Mouse (Mus musculus): Measurements from ENCODE around the gene Rab6a. TPM values are rescaled to one million over a fixed set of nuclear protein-coding genes. Genes with fewer than 3 reads are reported as not detected.

The Rab6a gene
- polyA plus RNA-seq, 1 experiment from 2014 or later, result 227 TPM

DNA sequence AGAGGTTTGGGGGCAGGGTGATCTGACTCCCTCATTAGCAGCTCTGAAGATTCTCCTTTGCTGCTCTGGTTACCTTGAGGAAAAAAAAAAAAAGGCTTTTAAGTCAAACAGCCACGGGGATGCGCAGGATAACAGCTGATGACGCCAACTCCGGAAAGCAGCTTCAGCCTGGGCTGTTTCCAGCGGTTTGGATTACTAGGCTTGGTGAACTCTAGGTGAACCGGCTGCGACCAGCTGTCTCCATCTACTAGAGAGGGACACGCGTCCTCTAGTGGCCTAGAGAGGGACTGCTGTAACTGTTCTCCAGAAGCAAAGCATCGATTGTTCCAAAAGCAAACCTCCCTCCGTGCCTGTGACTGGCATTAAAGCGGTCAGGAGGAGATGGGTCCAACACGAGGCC is 56.0 kb downstream of the Rab6a start:
- H3K9me3 ChIP-seq, result no peaks in the 10 kb centered on the region
- peak overlapping the region; percentile 37 for H3K4me2 ChIP-seq (replicated peaks)
- peaks cover 4% of the 10 kb centered on the region for H3K4me1 ChIP-seq
- no peak overlapping the region for H3K4me3 ChIP-seq
- no peak overlapping the region for H3K27ac ChIP-seq
- no peak overlapping the region for H3K9ac ChIP-seq
- WGBS, result 2% methylated on average over 13 of the region's 13 CpGs
- ATAC-seq (ENCODE audit: low FRiP score, low read depth), result peak; percentile 90
- H3K27me3 ChIP-seq (replicated peaks), result no peaks in the 10 kb centered on the region
- no peaks in the 10 kb centered on the region for H3K36me3 ChIP-seq

DNA sequence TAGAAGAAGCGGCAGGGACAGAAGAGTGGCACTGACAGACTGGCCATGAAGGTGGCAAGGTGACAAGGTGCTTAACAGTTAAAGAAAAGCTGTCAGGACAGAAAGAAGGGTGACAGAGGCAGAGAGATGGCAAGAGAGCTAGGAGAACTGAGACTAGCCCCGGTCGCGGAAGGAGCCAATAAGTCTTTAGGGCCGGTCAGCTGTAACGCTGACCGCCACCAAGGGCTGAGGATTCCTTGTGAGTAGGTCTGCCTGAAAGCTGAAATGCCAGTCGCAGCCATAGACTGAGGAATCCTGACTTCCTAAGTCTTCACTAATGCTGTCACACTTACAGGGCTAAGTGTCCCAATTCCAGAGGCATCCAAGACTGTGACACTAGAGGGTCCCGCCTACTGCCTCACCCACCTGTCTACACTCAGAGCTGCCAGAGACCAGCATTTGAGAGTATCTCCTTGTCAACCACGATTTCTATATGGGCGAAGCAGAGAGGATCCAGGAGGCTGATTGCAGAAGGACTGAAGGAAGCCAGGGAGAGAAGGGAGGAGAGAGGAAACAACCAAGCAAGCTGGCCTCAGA is 56.6 kb downstream of the Rab6a start:
- ATAC-seq (ENCODE audit: low FRiP score, low read depth), result peak; percentile 6; the same call in 1 of the 2 replicates
- no peak overlapping the region for H3K27ac ChIP-seq
- peak overlapping the region; percentile 37; the same call in 1 of the 2 replicates for H3K4me2 ChIP-seq (replicated peaks)
- H3K9ac ChIP-seq, result 0 out of 2 replicates have a peak overlapping the region, but pooled peaks have one; percentile 40
- H3K27me3 ChIP-seq (replicated peaks), result no peaks in the 10 kb centered on the region
- no peak overlapping the region for H3K4me3 ChIP-seq
- no peaks in the 10 kb centered on the region for H3K36me3 ChIP-seq
- H3K4me1 ChIP-seq, result peaks cover 4% of the 10 kb centered on the region
- no peaks in the 10 kb centered on the region for H3K9me3 ChIP-seq
- WGBS, result 66% methylated on average over 11 of the region's 11 CpGs

DNA sequence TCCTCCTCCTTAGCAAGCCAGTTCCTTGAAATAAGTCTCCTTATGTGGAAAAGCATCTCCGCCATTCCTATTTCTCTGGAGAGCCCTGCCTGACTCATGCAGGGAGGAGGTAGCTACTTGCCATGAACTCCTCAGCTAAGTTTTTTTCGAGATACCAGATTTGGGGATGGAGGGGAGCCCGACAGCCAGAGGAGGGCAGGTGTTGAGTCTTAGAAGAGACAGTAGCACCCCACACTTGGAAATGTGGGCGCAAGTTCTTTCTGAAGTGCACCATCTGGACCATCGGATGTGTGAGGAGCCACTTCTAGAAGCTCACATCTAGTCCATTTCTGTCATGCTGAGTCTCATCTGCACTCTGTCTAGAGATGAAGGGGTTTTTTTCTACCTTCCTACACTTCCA is 63.4 kb downstream of the Rab6a start:
- Histone ChIP-seq H3K9ac (no peak overlapping the region), H3K9me3 (no peaks in the 10 kb centered on the region), H3K36me3 (no peaks in the 10 kb centered on the region), H3K4me3 (no peak overlapping the region), H3K27ac (no peak overlapping the region), H3K4me2 (replicated peaks) (no peak overlapping the region), H3K27me3 (replicated peaks) (no peaks in the 10 kb centered on the region), H3K4me1 (no peaks in the 10 kb centered on the region)
- ATAC-seq (ENCODE audit: low FRiP score, low read depth), result no peak
- 86% methylated on average over 5 of the region's 5 CpGs for WGBS

DNA sequence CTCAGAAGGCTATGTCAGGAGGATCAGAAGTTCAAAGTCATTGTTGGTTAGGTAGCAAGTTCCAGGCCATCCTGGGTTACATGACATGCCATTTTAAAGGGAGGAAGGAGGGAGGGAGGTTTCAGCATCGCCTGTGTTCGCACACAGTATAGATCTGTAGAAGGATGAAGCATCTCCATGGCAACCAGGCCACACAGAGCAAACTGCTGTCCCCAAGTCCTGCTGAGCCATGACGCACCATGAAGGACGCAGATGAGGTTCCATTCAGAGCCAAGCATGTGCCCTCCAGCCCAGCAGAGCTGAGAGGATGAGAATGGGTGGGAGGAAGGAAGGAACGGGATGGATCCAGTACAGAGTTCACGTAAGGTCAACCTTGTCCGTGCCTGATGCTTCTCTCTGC is 66.2 kb downstream of the Rab6a start:
- Histone ChIP-seq H3K27me3 (replicated peaks) (no peaks in the 10 kb centered on the region), H3K27ac (no peak overlapping the region), H3K9ac (no peak overlapping the region), H3K9me3 (no peaks in the 10 kb centered on the region), H3K4me1 (no peaks in the 10 kb centered on the region), H3K36me3 (no peaks in the 10 kb centered on the region), H3K4me3 (no peak overlapping the region), H3K4me2 (replicated peaks) (no peak overlapping the region)
- ATAC-seq (ENCODE audit: low FRiP score, low read depth), result no peak
- 40% methylated on average over 7 of the region's 7 CpGs for WGBS

DNA sequence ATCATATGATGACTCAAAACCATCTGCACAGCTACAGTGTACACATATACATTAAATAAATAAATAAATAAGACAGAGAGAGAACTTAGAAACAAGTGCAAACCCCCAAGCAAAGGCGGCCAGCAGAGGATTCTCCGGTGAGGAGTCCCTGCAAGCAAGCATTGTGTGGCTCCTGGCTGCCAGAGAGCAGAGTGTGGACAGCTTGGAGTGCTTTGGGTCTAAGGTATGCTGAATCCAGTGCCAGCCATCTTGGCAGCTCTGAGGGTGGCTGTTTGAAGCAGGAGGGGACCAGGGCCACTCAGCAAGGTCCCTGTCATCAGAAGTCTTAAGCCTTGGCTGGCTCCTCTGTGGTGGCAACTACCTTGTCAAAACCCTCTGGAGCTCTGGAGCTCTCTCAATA is 67.7 kb downstream of the Rab6a start:
- no peaks in the 10 kb centered on the region for H3K9me3 ChIP-seq
- no peaks in the 10 kb centered on the region for H3K4me1 ChIP-seq
- H3K4me3 ChIP-seq, result no peak overlapping the region
- ATAC-seq (ENCODE audit: low FRiP score, low read depth), result no peak
- no peak overlapping the region for H3K9ac ChIP-seq
- 89% methylated on average over 2 of the region's 2 CpGs for WGBS
- H3K27me3 ChIP-seq (replicated peaks), result no peaks in the 10 kb centered on the region
- H3K4me2 ChIP-seq (replicated peaks), result no peak overlapping the region
- no peaks in the 10 kb centered on the region for H3K36me3 ChIP-seq
- no peak overlapping the region for H3K27ac ChIP-seq

DNA sequence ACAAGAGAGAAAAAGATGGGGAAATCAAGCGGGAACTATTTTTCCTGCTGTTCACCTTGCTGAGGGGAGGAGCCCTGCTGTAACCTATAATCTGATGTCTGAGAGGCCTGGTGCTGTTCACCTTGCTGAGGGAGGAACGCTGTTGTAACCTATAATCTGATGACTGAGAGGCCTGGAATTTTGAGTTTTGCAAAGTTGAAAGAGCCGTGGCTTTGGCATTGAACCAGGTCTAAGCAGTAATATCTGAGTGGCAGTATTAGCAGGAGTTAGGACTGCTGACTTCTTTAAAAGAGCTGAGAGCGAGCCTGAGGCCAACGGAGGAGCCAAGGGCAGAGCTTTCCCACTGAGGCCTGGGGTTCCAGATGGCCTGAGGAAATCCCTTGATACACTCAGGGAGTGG is 70.8 kb downstream of the Rab6a start:
- H3K9ac ChIP-seq, result no peak overlapping the region
- no peaks in the 10 kb centered on the region for H3K27me3 ChIP-seq (replicated peaks)
- WGBS, result 89% methylated on average over 5 of the region's 5 CpGs
- ATAC-seq (ENCODE audit: low FRiP score, low read depth), result no peak
- H3K4me2 ChIP-seq (replicated peaks), result no peak overlapping the region
- no peaks in the 10 kb centered on the region for H3K9me3 ChIP-seq
- H3K36me3 ChIP-seq, result no peaks in the 10 kb centered on the region
- no peak overlapping the region for H3K27ac ChIP-seq
- H3K4me3 ChIP-seq, result no peak overlapping the region
- no peaks in the 10 kb centered on the region for H3K4me1 ChIP-seq

DNA sequence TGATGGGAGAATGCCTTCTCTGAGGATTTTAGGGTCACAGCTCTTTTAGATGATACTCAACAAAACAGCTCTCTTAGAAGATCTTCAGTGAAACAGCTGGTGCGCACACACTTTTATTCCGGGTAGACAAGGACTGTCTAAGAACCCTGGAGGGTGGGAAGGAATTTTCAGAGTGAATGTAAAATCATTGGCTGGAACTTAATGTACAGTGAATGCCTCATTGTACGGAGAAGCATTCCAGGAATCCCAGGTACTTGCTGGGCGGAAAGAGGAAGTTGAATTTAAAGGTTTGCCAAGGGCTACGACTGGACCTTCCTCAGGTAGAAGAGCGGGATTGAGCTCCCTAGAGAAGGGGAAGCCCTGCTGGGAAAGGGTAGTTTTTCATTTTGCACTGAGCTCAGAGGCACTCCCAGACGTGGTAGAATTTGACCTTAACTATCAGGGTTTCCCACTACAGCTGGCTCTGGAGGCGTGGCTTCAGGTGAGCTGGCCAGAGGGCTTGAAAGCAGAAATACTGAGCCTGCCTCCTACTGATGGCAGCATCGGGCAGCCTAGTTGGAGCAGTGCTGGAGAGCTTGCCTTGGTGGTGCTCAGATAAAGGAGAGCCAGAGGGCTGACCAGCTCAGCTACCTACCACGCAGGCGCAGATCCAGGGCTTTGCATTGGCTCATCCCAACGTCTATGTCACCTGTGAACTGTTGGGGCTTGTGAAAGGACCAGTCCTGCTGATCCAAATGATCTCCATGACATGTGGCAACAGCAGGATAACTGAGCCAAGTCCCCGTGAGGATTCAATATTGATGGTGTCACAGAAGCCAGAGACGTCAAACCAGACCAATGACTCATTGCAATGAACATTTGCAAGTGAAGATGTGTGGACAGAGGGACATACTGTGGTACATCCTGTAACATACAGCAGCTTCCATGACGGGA is 72.0 kb downstream of the Rab6a start:
- no peak overlapping the region for H3K27ac ChIP-seq
- H3K9me3 ChIP-seq, result no peaks in the 10 kb centered on the region
- WGBS, result 70% methylated on average over 15 of the region's 15 CpGs
- H3K4me2 ChIP-seq (replicated peaks), result no peak overlapping the region
- no peaks in the 10 kb centered on the region for H3K27me3 ChIP-seq (replicated peaks)
- no peaks in the 10 kb centered on the region for H3K36me3 ChIP-seq
- no peak for ATAC-seq (ENCODE audit: low FRiP score, low read depth)
- no peak overlapping the region for H3K9ac ChIP-seq
- no peaks in the 10 kb centered on the region for H3K4me1 ChIP-seq
- H3K4me3 ChIP-seq, result no peak overlapping the region

DNA sequence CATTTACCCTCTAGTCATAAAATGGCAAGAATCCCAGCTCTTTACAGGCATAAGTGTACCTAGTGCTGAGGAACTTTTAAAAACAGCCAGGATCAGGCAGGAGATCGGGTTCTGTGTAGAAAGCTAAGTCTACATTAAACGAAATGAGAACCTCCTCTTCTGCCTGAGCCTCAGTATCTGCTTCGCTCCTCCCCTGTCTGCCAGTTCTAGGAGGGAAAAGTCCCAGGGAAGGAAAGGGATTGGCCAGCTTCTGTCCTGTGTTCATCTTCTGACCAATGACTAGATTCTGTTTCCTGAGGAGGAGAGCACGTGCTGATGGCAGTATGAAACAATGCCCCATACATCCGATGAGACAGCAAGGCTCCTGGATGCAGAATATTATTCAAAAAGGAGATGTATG is 73.9 kb downstream of the Rab6a start:
- no peaks in the 10 kb centered on the region for H3K9me3 ChIP-seq
- no peaks in the 10 kb centered on the region for H3K27me3 ChIP-seq (replicated peaks)
- WGBS, result 62% methylated on average over 5 of the region's 5 CpGs
- no peak overlapping the region for H3K4me2 ChIP-seq (replicated peaks)
- no peak overlapping the region for H3K27ac ChIP-seq
- H3K9ac ChIP-seq, result no peak overlapping the region
- no peak overlapping the region for H3K4me3 ChIP-seq
- no peak for ATAC-seq (ENCODE audit: low FRiP score, low read depth)
- H3K4me1 ChIP-seq, result no peaks in the 10 kb centered on the region
- no peaks in the 10 kb centered on the region for H3K36me3 ChIP-seq

DNA sequence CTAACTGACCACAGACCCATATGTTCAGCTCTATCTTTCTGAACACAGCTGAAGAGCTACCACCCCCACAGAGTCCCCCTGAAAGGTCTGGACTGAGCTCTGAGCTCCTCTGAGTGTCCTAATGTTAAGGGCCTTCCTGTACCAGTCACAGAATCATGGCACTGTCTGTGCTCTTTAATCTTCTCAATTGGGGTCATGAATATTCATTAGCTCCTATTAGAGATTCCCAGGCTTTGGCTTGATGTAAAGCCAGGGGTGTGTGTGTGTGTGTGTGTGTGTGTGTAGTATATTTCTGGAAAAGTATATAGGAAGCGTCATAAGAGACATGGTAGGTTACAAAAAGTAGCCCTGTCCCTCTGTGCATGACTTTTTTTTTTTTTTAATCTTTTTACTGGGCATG is 76.0 kb downstream of the Rab6a start:
- WGBS, result 92% methylated on average over 1 of the region's 1 CpGs
- Histone ChIP-seq H3K4me1 (no peaks in the 10 kb centered on the region), H3K9ac (no peak overlapping the region), H3K4me2 (replicated peaks) (no peak overlapping the region), H3K27me3 (replicated peaks) (no peaks in the 10 kb centered on the region), H3K9me3 (no peaks in the 10 kb centered on the region), H3K4me3 (no peak overlapping the region), H3K27ac (no peak overlapping the region), H3K36me3 (no peaks in the 10 kb centered on the region)
- no peak for ATAC-seq (ENCODE audit: low FRiP score, low read depth)

DNA sequence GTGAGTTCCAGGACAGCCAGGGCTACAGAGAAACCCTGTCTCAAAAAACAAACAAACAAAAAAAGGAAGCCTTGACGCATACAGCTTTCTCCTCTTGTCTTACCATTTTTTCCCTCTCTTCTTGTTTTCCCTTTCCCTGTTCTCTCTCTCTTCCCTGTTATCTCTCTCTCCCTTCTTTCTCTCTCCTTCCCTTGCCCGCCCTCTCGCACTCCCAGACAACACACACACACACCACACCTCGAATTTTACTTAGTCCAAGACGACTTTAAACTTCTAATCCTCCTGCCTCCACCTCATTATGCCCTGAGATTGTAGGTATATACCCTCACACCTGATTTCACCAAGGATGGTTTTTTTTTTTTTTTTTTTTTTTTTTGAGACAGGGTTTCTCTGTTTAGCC is 76.9 kb downstream of the Rab6a start:
- Histone ChIP-seq H3K4me3 (no peak overlapping the region), H3K9ac (no peak overlapping the region), H3K4me2 (replicated peaks) (no peak overlapping the region), H3K4me1 (no peaks in the 10 kb centered on the region), H3K27me3 (replicated peaks) (no peaks in the 10 kb centered on the region), H3K36me3 (no peaks in the 10 kb centered on the region), H3K9me3 (no peaks in the 10 kb centered on the region), H3K27ac (no peak overlapping the region)
- no peak for ATAC-seq (ENCODE audit: low FRiP score, low read depth)
- 71% methylated on average over 5 of the region's 5 CpGs for WGBS

DNA sequence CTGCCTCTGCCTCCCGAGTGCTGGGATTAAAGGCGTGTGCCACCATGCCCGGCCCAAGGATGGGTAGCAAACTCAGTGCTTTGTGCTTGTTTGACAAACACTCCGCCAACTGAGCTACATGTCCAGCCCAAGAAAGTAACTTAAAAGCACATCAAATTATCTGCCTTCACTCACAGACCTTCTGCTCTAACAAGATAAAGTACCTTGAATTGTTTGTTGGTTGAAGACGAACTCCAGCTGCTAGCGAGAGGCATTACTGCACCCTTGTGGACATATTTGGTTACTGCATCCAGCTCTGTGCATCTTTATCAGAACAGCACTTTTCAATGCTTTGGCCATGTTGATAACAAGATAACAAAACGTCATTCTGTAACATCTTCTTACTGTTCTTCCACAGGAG is 77.3 kb downstream of the Rab6a start:
- H3K4me3 ChIP-seq, result no peak overlapping the region
- no peak overlapping the region for H3K9ac ChIP-seq
- no peaks in the 10 kb centered on the region for H3K36me3 ChIP-seq
- no peaks in the 10 kb centered on the region for H3K27me3 ChIP-seq (replicated peaks)
- 57% methylated on average over 7 of the region's 7 CpGs for WGBS
- no peaks in the 10 kb centered on the region for H3K4me1 ChIP-seq
- H3K9me3 ChIP-seq, result no peaks in the 10 kb centered on the region
- no peak overlapping the region for H3K27ac ChIP-seq
- no peak overlapping the region for H3K4me2 ChIP-seq (replicated peaks)
- ATAC-seq (ENCODE audit: low FRiP score, low read depth), result no peak

DNA sequence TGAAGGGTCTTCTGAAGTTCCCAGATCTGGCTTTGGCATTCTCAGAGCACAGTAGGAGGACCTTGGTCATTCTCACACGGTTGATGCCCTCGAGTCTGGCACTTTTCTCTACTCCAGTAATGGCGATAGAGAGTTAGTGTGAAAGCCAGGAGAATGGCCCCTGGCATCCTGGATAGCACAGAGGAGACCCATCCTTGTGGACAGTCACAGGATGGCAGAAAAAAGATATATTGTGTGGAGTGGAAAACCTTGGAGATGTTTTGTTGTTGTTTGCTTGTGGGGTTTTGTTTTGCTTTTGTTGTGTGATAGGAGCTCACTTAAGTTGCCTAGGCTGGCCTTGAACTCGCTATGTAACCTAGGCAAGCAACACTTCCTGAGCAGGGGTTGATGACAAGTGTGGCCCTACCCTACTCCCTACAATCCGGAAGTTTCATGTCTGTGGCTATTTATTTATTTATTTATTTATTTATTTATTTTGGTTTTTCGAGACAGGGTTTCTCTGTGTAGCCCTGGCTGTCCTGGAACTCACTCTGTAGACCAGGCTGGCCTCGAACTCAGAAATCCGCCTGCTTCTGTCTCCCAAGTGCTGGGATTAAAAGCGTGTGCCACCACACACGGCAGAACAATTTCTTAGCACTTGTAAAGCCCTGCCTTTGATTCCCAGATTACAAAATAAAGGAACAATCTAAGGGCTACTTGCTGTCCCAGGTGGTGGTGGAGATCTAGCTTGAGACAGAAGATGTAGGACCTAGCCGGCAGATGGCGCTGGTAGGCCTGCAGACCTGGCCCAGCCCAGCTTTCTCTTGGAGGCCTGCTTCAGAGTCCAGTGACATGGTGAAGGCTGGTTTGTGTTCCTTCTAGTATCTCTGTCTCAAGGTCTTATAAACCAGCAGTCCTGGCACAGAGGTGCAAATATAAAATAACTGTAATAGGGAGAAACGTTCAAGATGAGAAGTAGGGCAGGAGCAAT is 78.1 kb downstream of the Rab6a start:
- H3K9me3 ChIP-seq, result no peaks in the 10 kb centered on the region
- ATAC-seq (ENCODE audit: low FRiP score, low read depth), result peak; percentile 68; the same call in 1 of the 2 replicates

More for the DNA sequence above, 78.1 kb downstream of the Rab6a start:
- Histone ChIP-seq H3K27me3 (replicated peaks) (no peaks in the 10 kb centered on the region), H3K36me3 (no peaks in the 10 kb centered on the region), H3K4me2 (replicated peaks) (no peak overlapping the region), H3K4me3 (no peak overlapping the region), H3K9ac (no peak overlapping the region), H3K4me1 (no peaks in the 10 kb centered on the region), H3K27ac (no peak overlapping the region)
- 42% methylated on average over 13 of the region's 13 CpGs for WGBS

Measured in neural tube, embryonic 12.5 days (tissue).